Mouse (Mus musculus) heart, embryonic 16.5 days (tissue): ENCODE data around the gene Sult6b2. TPM values are rescaled to one million over a fixed set of nuclear protein-coding genes. Genes with fewer than 3 reads are reported as not detected.

Experiments used
- ATAC-seq: fragments of 200-750 bp; cut with Nextera tagmentation; replicated peaks from 2 replicates; pipeline ENCODE4 v1.8.0; 2017; ENCODE audit warnings: moderate number of reproducible peaks; ENCODE audit not compliant: insufficient read depth, low FRiP score; ENCODE audit errors: extremely low read depth
- H3K27ac ChIP-seq: fragments of 300-500 bp; sonication (generic); 2 replicates; pipeline ENCODE4 v1.5.1; 2014; ENCODE audit warnings: mild to moderate bottlenecking, low read length, control low read depth, moderate library complexity
- H3K27me3 ChIP-seq: fragments of 300-500 bp; sonication (generic); 2 replicates; pipeline ENCODE4 v1.6.1; 2014; ENCODE audit warnings: low read length, mixed read lengths; ENCODE audit not compliant: control insufficient read depth, insufficient read depth
- H3K36me3 ChIP-seq: fragments of 300-500 bp; sonication (generic); 2 replicates; pipeline ENCODE4 v1.6.1; 2014; ENCODE audit not compliant: control insufficient read depth, insufficient read depth
- H3K4me1 ChIP-seq: fragments of 300-500 bp; sonication (generic); 2 replicates; pipeline ENCODE4 v1.6.1; 2014; ENCODE audit warnings: low read length, mixed read lengths; ENCODE audit not compliant: control insufficient read depth, insufficient read depth
- H3K4me2 ChIP-seq: fragments of 300-500 bp; sonication (generic); 2 replicates; pipeline ENCODE4 v1.6.1; 2014; ENCODE audit warnings: low read depth, mild to moderate bottlenecking, control low read depth, low read length
- H3K4me3 ChIP-seq: fragments of 300-500 bp; sonication (generic); 2 replicates; pipeline ENCODE4 v1.5.1; 2014; ENCODE audit warnings: mild to moderate bottlenecking, control low read depth, low read length
- H3K9ac ChIP-seq: fragments of 300-500 bp; sonication (generic); 2 replicates; pipeline ENCODE4 v1.6.1; 2014; ENCODE audit warnings: low read length, control low read depth
- H3K9me3 ChIP-seq: fragments of 300-500 bp; sonication (generic); replicated peaks from 2 replicates; pipeline ENCODE4 v1.6.1; 2016; ENCODE audit warnings: low read length; ENCODE audit not compliant: control insufficient read depth
- WGBS: fragments of 180-500 bp; shearing (Covaris S2); extraction: QIAGEN DNeasy Blood & Tissue Kit; methylation state at CpG from one replicate; pipeline ENCODE4 v1.1.7; 2014; 5-methylcytosine and 5-hydroxymethylcytosine counted together
- polyA plus RNA-seq: library from polyadenylated mRNA; unstranded; fragments of >200 nt; fragmentation: Nextera tagmentation; extraction: Ambion mirVana; gene quantifications from 2 replicates; pipeline ENCODE4 v1.2.1, GENCODE M21; 2015

The Sult6b2 gene
- polyA plus RNA-seq: 0.07 TPM in 1 of 2 replicates, not detected in the other

GRCm38 (mm10) chr6:142804402-142804801, at the start of gene Sult6b2:
Gene Sult6b2, minus strand, starts transcription at chr6:142804502.
- H3K4me2 ChIP-seq: no peak within 1 kb of the TSS
- no peaks in the 10 kb centered on the region for H3K36me3 ChIP-seq
- H3K4me3 ChIP-seq: no peak within 1 kb of the TSS
- no peak within 1 kb of the TSS for H3K9ac ChIP-seq
- no peak for ATAC-seq
- no peaks in the 10 kb centered on the region for H3K4me1 ChIP-seq
- H3K9me3 ChIP-seq: no peaks in the 10 kb centered on the region
- H3K27me3 ChIP-seq: no peaks in the 10 kb centered on the region
- H3K27ac ChIP-seq: no peak within 1 kb of the TSS

GRCm38 (mm10) chr6:142852419-142853377, 48.4 kb upstream of the Sult6b2 start:
- H3K27ac ChIP-seq: no peak overlapping the region
- H3K9ac ChIP-seq: no peak overlapping the region
- no peak for ATAC-seq
- 75% methylated on average over 6 of the region's 6 CpGs for WGBS
- H3K27me3 ChIP-seq: no peaks in the 10 kb centered on the region
- H3K4me2 ChIP-seq: no peak overlapping the region
- H3K4me1 ChIP-seq: no peaks in the 10 kb centered on the region
- H3K9me3 ChIP-seq: no peaks in the 10 kb centered on the region
- H3K36me3 ChIP-seq: no peaks in the 10 kb centered on the region
- H3K4me3 ChIP-seq: no peak overlapping the region

- H3K27me3 ChIP-seq: no peaks in the 10 kb centered on the region
- no peak overlapping the region for H3K27ac ChIP-seq
- H3K4me3 ChIP-seq: no peak overlapping the region
- H3K9me3 ChIP-seq: no peaks in the 10 kb centered on the region
- no peak overlapping the region for H3K4me2 ChIP-seq
- no peaks in the 10 kb centered on the region for H3K4me1 ChIP-seq
- ATAC-seq: no peak
- no peaks in the 10 kb centered on the region for H3K36me3 ChIP-seq
- WGBS: 76% methylated on average over 8 of the region's 8 CpGs
- H3K9ac ChIP-seq: no peak overlapping the region
These were observed 46.1 kb upstream of the Sult6b2 start for GRCm38 (mm10) chr6:142850436-142850835.

- ATAC-seq: no peak
- Histone ChIP-seq H3K9me3 (no peaks in the 10 kb centered on the region), H3K36me3 (no peaks in the 10 kb centered on the region), H3K27me3 (no peaks in the 10 kb centered on the region), H3K27ac (no peak overlapping the region), H3K4me1 (no peaks in the 10 kb centered on the region), H3K4me2 (no peak overlapping the region), H3K9ac (no peak overlapping the region), H3K4me3 (no peak overlapping the region)
- WGBS: 32% methylated on average over 5 of the region's 5 CpGs
These were observed 45.0 kb upstream of the Sult6b2 start for GRCm38 (mm10) chr6:142849326-142849725.

- Histone ChIP-seq H3K4me1 (no peaks in the 10 kb centered on the region), H3K4me3 (no peak overlapping the region), H3K9ac (no peak overlapping the region), H3K27me3 (no peaks in the 10 kb centered on the region), H3K9me3 (no peaks in the 10 kb centered on the region), H3K36me3 (no peaks in the 10 kb centered on the region), H3K4me2 (no peak overlapping the region), H3K27ac (no peak overlapping the region)
- no peak for ATAC-seq
- 68% methylated on average over 8 of the region's 8 CpGs for WGBS
These were observed 43.8 kb upstream of the Sult6b2 start for GRCm38 (mm10) chr6:142847914-142848674.

DNA sequence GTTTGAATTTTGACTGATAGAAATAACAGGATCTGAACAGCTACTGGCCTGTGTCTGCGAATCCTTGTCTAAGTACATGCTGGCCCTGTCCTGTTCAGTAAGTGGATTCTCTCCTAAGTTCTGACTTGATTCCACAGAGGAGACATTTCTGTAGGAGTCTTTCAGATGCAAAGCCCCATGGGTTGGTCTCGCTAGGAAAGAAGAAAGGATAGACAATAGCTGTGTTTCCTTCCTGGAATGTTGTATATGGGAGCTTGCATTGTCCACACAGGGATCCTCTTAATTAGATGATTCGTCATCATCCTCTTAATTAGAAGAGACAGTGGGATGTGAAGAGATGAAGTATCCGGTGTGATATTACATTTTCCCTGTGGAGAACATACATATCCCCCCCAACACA, 42.6 kb upstream of the Sult6b2 start:
- H3K36me3 ChIP-seq: no peaks in the 10 kb centered on the region
- no peak overlapping the region for H3K4me3 ChIP-seq
- no peak for ATAC-seq
- H3K9ac ChIP-seq: no peak overlapping the region
- H3K27me3 ChIP-seq: no peaks in the 10 kb centered on the region
- H3K4me1 ChIP-seq: no peaks in the 10 kb centered on the region
- no peaks in the 10 kb centered on the region for H3K9me3 ChIP-seq
- H3K4me2 ChIP-seq: no peak overlapping the region
- 83% methylated on average over 4 of the region's 4 CpGs for WGBS
- no peak overlapping the region for H3K27ac ChIP-seq

- Histone ChIP-seq H3K36me3 (no peaks in the 10 kb centered on the region), H3K27me3 (no peaks in the 10 kb centered on the region), H3K4me1 (no peaks in the 10 kb centered on the region), H3K4me3 (no peak overlapping the region), H3K9ac (no peak overlapping the region), H3K9me3 (no peaks in the 10 kb centered on the region), H3K27ac (no peak overlapping the region), H3K4me2 (no peak overlapping the region)
- ATAC-seq: no peak
- 79% methylated on average over 4 of the region's 4 CpGs for WGBS
These were observed 40.8 kb upstream of the Sult6b2 start for GRCm38 (mm10) chr6:142845066-142845465.

DNA sequence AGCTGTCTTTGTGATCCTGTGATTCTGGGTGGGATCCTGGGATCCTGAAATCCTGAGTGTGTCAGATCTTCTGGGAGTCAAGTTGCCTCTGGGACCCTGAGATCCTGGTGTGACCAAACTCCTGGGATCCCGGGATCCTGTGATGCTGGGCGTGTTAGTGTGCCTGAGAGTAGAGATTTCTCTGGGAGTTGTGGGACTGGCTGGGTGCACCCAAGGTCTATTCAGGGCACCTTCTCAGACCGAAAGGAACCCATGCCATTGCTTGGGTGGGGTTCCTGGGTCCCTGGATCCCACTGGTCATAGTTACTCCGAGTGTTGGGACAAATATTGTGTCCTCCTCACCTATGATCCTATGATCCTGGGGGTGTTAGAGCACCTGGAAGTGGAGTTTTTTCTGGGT, 39.8 kb upstream of the Sult6b2 start:
- no peaks in the 10 kb centered on the region for H3K4me1 ChIP-seq
- ATAC-seq: no peak
- no peaks in the 10 kb centered on the region for H3K9me3 ChIP-seq
- no peak overlapping the region for H3K4me2 ChIP-seq
- no peak overlapping the region for H3K9ac ChIP-seq
- no peak overlapping the region for H3K4me3 ChIP-seq
- no peak overlapping the region for H3K27ac ChIP-seq
- 87% methylated on average over 4 of the region's 4 CpGs for WGBS
- no peaks in the 10 kb centered on the region for H3K27me3 ChIP-seq
- no peaks in the 10 kb centered on the region for H3K36me3 ChIP-seq

- no peaks in the 10 kb centered on the region for H3K4me1 ChIP-seq
- H3K9me3 ChIP-seq: no peaks in the 10 kb centered on the region
- H3K27ac ChIP-seq: no peak overlapping the region
- H3K36me3 ChIP-seq: no peaks in the 10 kb centered on the region
- ATAC-seq: no peak
- H3K4me3 ChIP-seq: no peak overlapping the region
- no peaks in the 10 kb centered on the region for H3K27me3 ChIP-seq
- no peak overlapping the region for H3K9ac ChIP-seq
- no peak overlapping the region for H3K4me2 ChIP-seq
- 92% methylated on average over 1 of the region's 1 CpGs for WGBS
These were observed 34.2 kb upstream of the Sult6b2 start for GRCm38 (mm10) chr6:142838501-142838900.
